Mouse (Mus musculus) embryo, embryonic 10.5 days (tissue): ENCODE measurements around the gene Tomm20.
A peak's percentile ranks its signal among the peaks of the same experiment; 100 is the strongest.
"Not testable (repeated sequence)": the region's sequence is repeated elsewhere in the genome, so short reads cannot be mapped to it uniquely, and the experiment has no call there.

Experiments
- DNase-seq: peaks from one replicate; pipeline ENCODE4 v3.0.0-alpha.2; 2015; ENCODE audit warnings: low spot score

Tomm20 gene

DNA sequence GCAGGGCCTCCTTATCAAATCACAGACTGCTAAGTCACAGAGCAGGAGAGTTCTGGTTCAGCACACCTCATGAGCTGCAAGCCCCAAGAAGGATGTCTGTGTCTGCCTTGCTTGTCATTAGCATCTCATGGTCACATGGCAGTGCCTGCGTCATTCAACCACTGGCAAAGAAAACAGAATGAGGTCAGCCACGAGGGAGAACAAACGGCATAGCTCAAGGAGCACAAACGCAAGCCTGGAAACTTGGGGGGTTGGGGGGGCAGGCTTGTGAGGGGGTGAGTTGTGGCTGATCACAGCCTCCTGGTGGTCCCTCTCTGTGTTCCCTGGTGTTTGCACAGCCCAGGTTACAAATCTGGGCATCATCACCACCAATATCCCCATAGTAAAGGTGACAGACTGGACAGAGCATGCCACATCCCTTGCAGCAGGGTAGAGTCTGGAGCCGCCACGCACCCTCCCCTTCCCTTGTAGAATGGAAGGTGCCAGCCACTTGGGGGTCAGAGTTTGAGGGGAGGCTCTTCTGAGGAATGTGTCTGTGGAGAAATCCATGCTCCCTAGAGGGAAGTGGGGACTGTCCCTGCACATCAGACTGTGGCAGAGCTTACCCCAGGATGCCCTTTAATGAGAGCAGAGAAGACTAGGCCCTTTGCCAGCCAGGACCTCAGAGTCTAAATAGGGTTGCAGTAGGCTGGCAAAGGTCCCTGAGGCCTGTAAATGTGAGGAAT, 61.3 kb downstream of the Tomm20 start:
- DNase-seq: peak; percentile 42

DNA sequence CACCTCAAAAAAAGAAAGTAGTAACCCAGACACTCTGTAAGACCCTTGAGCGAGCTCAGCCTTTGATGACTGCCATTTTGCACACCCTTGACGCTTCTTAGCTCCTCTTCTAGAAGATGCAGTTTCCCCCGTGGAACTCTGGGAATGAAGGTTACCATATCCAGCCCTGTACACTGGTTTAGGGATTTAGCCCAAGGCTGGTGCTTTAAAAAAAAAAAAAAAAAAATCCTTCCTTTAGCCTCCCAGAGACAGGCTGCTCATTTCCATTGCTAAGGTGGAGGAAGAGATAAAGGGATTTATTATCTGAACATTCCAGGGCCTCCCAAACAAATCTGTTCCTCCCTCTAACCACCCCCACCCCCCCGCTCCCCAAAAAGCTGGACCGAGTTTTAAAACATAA, 61.9 kb downstream of the Tomm20 start:
- no peak for DNase-seq

GRCm38 (mm10) chr8:126882586-126882985, 63.1 kb downstream of the Tomm20 start:
- DNase-seq: not testable (repeated sequence)

DNA sequence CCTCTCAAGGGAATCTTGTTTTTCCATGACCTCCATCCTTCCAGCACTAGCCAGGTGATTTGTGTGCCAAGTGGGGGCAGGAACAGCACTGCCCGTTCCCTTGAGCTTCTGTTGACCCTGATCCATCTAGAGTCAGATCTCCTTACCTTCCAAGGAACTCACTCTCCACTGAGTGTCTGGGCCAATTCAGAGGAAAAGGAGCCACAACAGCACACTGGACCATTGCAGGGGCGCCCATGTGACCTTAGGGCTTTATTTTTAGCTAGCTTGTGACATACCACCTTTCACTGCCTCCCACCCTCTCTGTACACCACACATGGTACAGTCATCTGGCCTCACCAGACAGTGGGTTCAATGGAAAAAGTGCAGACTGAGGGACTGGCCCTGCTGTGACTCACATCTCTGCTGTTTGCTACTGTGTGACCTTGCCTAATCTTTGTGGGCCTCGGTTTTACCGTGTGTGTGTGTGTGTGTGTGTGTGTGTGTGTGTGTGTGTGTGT, 64.0 kb downstream of the Tomm20 start:
- no peak for DNase-seq
